Mouse (Mus musculus) heart, adult 2 months (tissue): ENCODE results near the gene Dvl2. TPM values are rescaled to one million over a fixed set of nuclear protein-coding genes. Genes with fewer than 3 reads are reported as not detected.

Source experiments
- DNase-seq, 2 experiments: peaks; one replicate each; pipeline ENCODE4 v3.0.0; 2021
- H3K27ac ChIP-seq: fragments of 200-600 bp; 2 replicates; pipeline ENCODE4 v1.8.1; 2022
- H3K27me3 ChIP-seq: fragments of 200-500 bp; 2 replicates; pipeline ENCODE4 v1.6.1; 2012; ENCODE audit warnings: mild to moderate bottlenecking, low read length, inconsistent platforms, mixed read lengths; ENCODE audit not compliant: control insufficient read depth, insufficient read depth
- H3K36me3 ChIP-seq: fragments of 200-500 bp; 2 replicates; pipeline ENCODE4 v1.6.1; 2012; ENCODE audit warnings: low read length, inconsistent platforms; ENCODE audit not compliant: control insufficient read depth, insufficient read depth
- H3K4me1 ChIP-seq: fragments of 200-500 bp; 2 replicates; pipeline ENCODE4 v1.6.1; 2011; ENCODE audit warnings: low read length; ENCODE audit not compliant: control insufficient read depth, insufficient read depth
- H3K4me3 ChIP-seq: fragments of 200-600 bp; 2 replicates; pipeline ENCODE4 v1.8.1; 2022
- H3K79me2 ChIP-seq: fragments of 200-500 bp; replicated peaks from 2 replicates; pipeline ENCODE4 v1.6.1; 2012; ENCODE audit warnings: mild to moderate bottlenecking, inconsistent platforms, low read length, moderate library complexity, mixed read lengths; ENCODE audit not compliant: control insufficient read depth, insufficient read depth
- H3K9ac ChIP-seq: fragments of 200-500 bp; 2 replicates; pipeline ENCODE4 v1.6.1; 2012; ENCODE audit warnings: low read depth, mild to moderate bottlenecking, control low read depth, inconsistent platforms, low read length, mixed read lengths
- CTCF ChIP-seq: fragments of 200-600 bp; IDR thresholded peaks from 2 replicates; pipeline ENCODE4 v1.8.1; 2022; ENCODE audit warnings: antibody characterized with exemption, mild to moderate bottlenecking, moderate library complexity
- EP300 ChIP-seq: fragments of 200-500 bp; IDR thresholded peaks from 2 replicates; pipeline ENCODE4 v1.6.1; 2011; ENCODE audit warnings: low read depth, low read length, control low read depth; ENCODE audit not compliant: insufficient read depth
- POLR2A ChIP-seq: fragments of 200-500 bp; IDR thresholded peaks from 2 replicates; pipeline ENCODE4 v1.6.1; 2011; ENCODE audit warnings: mild to moderate bottlenecking, low read depth, low read length, control low read depth; ENCODE audit not compliant: insufficient read depth
- WGBS: fragments of 180-500 bp; shearing (Covaris S2); methylation state at CpG from one replicate; pipeline ENCODE4 v1.1.7; 2018; 5-methylcytosine and 5-hydroxymethylcytosine counted together
- intact Hi-C: fragments of 180-260 bp; cut with DNase I; formaldehyde crosslinking; loops from one replicate; pipeline ENCODE4 v1.15.1; 2025
- polyA plus RNA-seq: library from polyadenylated mRNA; depleted of rRNA; stranded (reverse); fragments of >200 nt; gene quantifications from 2 replicates; pipeline ENCODE4 v1.2.3, GENCODE M21; 2012
- total RNA-seq, 2 experiments: library from RNA; stranded (reverse); gene quantifications; 2 replicates each; pipeline ENCODE4 v1.2.3; 2021

The Dvl2 gene
- total and polyA plus RNA-seq, 3 experiments, result 4.1 to 7.4 (median 4.9) TPM

DNA sequence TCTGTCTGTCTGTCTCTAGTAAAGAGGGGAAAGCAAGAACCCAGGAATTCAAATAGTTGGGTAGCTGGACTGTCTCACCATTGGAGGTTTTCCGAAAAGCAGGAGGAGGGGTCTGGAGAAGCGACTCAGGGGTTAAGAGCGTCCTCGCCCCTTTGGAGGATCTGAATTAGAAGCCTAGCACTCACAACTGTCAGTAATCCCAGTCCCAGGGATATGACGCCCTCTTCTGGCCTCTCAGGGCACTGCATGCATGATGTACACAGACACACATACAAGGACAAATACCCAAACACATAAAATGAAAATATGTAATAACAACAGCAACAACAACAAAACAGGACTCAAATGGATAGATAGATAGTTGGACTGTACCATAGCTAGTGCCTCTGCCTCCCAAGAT lies 39.8 kb upstream of the Dvl2 start:
- Histone ChIP-seq H3K79me2 (no peaks in the 10 kb centered on the region), H3K36me3 (no peaks in the 10 kb centered on the region), H3K9ac (no peak overlapping the region), H3K27me3 (peaks cover 7% of the 10 kb centered on the region), H3K27ac (no peak overlapping the region), H3K4me3 (no peak overlapping the region), H3K4me1 (no peaks in the 10 kb centered on the region)
- 32% methylated on average over 5 of the region's 5 CpGs for WGBS
- DNase-seq, result no peak
- no peak for TF ChIP-seq EP300
- TF ChIP-seq POLR2A, result no peak
- peak; percentile 34 for TF ChIP-seq CTCF
- intact Hi-C loops, result no loop called here

DNA sequence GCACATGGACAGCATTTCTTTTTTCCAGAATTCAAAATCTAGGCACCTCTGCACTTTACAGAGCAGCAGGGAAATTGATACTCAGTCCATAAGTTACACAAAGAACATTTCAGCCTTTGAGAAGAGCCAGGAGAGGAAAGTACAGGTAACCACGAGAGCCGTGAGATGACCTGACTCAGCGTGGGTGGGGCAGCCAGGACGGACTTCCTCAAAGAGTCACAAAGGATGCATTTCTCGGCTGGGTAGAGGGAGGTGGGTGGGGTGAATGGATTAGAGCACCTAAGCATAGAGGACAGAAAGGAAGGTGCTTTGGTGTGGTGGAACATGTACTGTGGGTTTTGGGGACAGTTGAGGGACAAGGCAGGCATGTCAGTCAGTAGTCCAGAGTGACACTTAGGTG lies 38.6 kb upstream of the Dvl2 start:
- H3K27me3 ChIP-seq, result peaks cover 11% of the 10 kb centered on the region
- 36% methylated on average over 5 of the region's 5 CpGs for WGBS
- no peak overlapping the region for H3K4me3 ChIP-seq
- no peaks in the 10 kb centered on the region for H3K79me2 ChIP-seq
- no peak overlapping the region for H3K9ac ChIP-seq
- peaks cover under 1% of the 10 kb centered on the region; the same call in 1 of the 2 replicates for H3K4me1 ChIP-seq
- no peak overlapping the region for H3K27ac ChIP-seq
- no peak for DNase-seq
- H3K36me3 ChIP-seq, result no peaks in the 10 kb centered on the region
- TF ChIP-seq EP300 (no peak), CTCF (no peak), POLR2A (no peak)
- intact Hi-C loops, result no loop called here

DNA sequence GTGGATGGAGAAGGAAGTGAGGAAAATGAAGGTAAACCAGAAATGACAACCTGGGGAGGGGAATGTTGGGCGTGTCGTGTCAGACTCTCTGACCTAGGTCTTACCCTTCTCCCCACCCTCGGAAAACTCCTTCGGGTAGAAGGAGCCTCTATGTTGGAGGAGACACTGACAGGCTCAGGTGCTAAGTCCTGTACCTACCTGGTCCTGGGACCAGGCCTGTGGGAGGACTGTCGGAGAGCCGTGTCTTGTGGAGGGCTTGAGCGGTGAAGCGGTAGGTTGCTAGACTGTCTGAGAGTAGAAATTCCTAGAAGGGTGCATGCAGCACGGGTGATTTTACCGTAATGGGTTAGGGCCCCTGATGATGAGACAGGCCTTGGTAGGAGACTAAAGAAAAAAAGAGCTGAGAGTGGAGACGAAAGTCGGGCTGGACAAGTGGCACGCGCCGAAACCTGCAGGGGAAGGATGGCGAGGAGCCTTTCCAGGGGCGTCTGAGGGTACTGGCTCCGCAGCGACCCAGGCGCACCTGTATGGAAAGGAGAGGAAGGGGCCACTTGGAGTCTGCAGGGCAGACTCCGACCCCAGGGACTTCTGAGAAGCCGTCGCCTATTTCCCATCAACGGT lies 35.6 kb upstream of the Dvl2 start, which contains the start of gene Cldn7:
Gene Cldn7 (plus strand): TSS at position 130 of the 621 bp plus-strand sequence.
- DNase-seq, result no peak
- H3K4me3 ChIP-seq, result no peak within 1 kb of the TSS
- WGBS, result 27% methylated on average over 24 of the region's 24 CpGs
- intact Hi-C loops, result no loop called here
- no peak within 1 kb of the TSS for H3K9ac ChIP-seq
- H3K27ac ChIP-seq, result no peak within 1 kb of the TSS
- H3K27me3 ChIP-seq, result peaks cover 11% of the 10 kb centered on the region
- no peaks in the 10 kb centered on the region for H3K36me3 ChIP-seq
- H3K4me1 ChIP-seq, result peaks cover 2% of the 10 kb centered on the region; the same call in 1 of the 2 replicates
- TF ChIP-seq EP300, result no peak
- no peak for TF ChIP-seq CTCF
- no peak for TF ChIP-seq POLR2A
- H3K79me2 ChIP-seq, result no peaks in the 10 kb centered on the region

DNA sequence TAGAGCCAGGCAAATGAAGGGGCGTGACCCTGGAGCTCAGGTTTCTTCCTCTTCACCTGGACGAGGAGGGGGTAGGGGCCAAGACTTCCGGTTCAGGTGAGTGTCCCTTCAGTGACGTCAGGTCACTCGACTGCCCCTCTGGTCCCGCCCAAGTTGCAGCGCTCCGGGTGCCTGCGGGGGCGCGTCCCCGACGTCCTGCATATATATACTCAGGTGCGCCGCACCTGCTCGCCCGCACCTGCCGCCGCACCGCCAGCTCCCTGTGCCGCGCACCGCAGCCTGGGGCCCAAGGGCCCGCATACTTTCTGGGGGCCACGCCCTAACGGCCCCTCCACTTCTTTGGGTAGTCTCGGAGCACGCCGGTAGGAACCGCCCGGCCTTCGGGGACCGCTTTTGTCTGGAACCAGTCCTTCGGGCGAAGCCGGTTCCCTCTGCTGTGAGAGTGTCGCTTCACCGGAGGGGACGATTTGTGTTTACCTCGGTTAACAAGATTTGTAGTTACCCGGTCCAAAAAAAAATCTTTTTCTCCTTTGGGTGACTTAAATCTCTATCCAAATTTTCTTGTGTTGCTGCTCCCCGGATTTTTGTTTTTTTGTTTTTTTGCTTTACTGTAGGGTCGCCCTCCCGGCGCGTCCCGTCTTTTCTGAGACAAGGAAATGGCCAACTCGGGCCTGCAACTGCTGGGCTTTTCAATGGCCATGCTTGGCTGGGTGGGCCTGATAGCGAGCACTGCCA lies 35.0 kb upstream of the Dvl2 start:
- TF ChIP-seq POLR2A (no peak), EP300 (no peak)
- Histone ChIP-seq H3K4me1 (peaks cover 2% of the 10 kb centered on the region; the same call in 1 of the 2 replicates), H3K27me3 (peaks cover 11% of the 10 kb centered on the region), H3K27ac (no peak overlapping the region), H3K4me3 (no peak overlapping the region), H3K9ac (no peak overlapping the region), H3K79me2 (no peaks in the 10 kb centered on the region), H3K36me3 (no peaks in the 10 kb centered on the region)
- 10% methylated on average over 49 of the region's 49 CpGs for WGBS
- no peak for DNase-seq
- intact Hi-C loops, result no loop called here

DNA sequence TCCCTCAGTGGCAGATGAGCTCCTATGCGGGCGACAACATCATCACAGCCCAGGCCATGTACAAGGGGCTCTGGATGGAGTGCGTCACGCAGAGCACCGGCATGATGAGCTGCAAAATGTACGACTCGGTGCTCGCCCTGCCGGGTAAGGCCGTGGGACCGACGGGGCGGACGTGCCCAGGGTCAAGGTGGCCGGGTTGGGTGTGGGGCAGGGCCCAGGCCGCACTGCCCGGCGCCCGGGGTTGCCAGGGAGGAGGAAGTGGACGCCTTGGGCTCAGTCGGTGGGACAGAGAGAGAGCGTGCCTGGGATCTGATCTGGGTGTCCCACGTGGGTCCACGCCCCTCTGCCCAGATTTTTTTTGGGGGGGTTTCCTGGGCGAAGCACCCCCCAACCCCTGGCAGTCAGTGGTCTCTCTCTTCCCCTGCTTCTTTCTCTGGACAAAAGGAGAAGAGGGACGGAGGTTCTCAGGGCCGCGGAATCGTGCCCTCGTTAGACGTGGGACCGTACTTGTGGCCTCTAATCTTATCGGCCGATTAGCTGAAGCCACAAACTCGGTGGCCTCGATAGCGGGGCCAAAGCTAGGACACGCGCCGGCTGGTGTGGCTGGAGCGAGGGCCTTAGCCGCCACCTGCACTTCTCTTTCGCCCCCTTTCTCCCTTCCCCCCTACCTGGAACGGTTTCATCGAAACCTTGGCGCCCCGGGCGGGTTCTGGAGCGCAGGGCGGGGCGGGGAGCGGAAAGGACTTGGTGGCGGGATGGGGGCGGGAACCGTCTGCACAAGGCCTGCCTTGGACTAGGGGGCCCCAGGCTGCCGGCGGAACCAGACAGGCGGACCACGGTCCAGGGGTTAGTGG lies 34.2 kb upstream of the Dvl2 start:
- intact Hi-C loops, result no loop called here
- Histone ChIP-seq H3K4me3 (peak overlapping the region; percentile 35), H3K27ac (no peak overlapping the region), H3K9ac (peak overlapping the region; percentile 51), H3K36me3 (no peaks in the 10 kb centered on the region), H3K79me2 (no peaks in the 10 kb centered on the region), H3K27me3 (peaks cover 11% of the 10 kb centered on the region), H3K4me1 (peaks cover 2% of the 10 kb centered on the region; the same call in 1 of the 2 replicates)
- DNase-seq, result peak; percentile 29 to 49
- 6% methylated on average over 53 of the region's 59 CpGs for WGBS
- TF ChIP-seq CTCF (no peak), POLR2A (no peak), EP300 (no peak)
